Mouse (Mus musculus): ENCODE results near the gene Mrps30. TPM values are rescaled to one million over a fixed set of nuclear protein-coding genes. Genes with fewer than 3 reads are reported as not detected.
A peak's percentile ranks its signal among the peaks of the same experiment; 100 is the strongest.
"Not testable (repeated sequence)": the region's sequence is repeated elsewhere in the genome, so short reads cannot be mapped to it uniquely, and the experiment has no call there.

The Mrps30 gene
- 9.9 and 13.0 TPM in 2 replicates for polyA plus RNA-seq (2012; rRNA removed)

DNA sequence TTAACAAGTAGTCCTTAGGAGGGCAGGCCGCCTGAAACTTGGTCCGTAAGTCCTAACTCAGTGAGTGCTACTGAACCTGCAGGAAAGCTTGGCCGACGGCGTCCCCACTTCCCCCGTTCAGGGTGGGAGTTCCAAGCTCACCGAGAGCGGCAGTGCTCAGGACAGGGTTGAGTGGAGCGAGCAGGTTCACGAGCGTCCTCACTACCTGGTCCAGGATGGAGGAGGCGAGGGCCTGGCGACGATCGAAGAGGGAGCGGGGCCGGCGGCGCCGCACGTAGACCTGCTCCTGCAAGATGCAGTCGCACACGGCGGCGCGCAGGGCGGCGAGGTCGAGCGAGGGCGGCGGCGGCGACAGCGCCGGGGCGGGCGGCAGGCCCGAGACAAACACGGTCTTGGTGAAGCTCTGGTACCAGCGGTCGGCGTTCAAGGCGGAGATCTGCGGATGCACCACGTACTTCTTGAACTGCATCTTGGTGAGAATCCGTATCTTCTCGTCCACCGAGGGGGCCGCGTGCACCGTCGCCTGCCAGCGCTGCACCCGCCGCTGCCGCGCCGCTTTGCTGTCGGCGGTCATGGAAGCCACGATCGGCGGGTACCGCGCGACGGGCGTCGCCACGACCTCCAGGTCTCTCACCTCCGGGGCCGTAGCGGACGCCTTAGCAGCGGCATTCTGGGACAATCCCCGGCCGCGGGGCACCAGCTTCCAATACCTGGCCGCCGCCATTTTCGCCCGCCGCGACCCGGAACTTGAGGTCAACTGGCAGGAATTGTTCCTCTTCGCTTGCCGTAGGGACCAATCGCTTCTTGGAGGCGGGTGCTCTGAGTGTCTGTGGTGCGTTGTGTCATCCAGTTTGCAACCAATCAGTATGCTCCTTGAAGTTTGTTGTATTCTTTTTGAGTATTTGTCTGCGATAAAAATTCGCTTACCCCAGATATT is at the start of gene Mrps30, which contains the start of gene B430218F22Rik:
Mrps30 (minus strand) TSS at position 742 of the 937 bp plus-strand sequence.
B430218F22Rik (plus strand) TSS at position 120 of the 937 bp plus-strand sequence.
- WGBS = under 1% methylated on average over 93 of the region's 93 CpGs

DNA sequence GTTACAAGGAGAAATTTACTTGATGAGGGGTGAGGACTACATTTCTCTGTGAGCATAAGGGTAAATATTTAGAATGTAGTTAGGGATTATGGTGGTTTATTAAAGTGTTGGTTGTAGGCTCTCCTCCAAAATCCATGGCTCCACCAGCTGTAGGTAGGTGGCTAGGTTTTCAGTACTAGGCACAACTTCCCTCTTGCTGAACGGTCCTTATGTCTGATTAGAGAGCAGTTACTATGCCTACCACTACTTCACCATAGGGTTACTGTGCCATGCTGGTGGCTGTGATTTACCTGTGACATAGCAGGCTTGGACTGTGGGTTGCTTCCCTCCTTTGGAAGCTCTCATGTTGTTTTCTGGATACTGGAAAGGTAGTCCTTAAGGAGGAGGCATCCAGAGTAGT is 33.8 kb upstream of the Mrps30 start:
- no peak for DNase-seq (ENCODE audit: low read depth, low spot score)
- 43% methylated on average over 1 of the region's 1 CpGs for WGBS

More for the DNA sequence above, at the start of gene Mrps30, which contains the start of gene B430218F22Rik:
- peak; percentile 90 for DNase-seq (ENCODE audit: low read depth, low spot score)

DNA sequence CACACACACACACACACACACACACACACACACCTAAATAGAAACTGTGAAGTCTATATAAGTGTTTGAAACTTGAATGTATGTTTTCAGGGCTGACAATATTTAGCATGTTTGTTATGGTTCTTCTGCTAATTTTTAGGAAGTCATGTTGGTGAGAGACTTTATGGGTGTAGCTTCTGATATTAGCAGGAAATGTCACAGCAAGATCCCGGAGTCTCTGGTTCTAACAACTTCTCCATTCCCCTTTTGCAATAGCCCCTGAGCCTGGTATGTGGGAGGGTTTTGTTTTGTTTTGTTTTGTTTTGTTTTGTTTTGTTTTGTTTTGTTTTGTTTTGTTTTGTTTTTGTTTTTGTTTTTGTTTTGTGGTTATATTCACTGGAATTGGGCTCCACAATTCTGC is 33.4 kb upstream of the Mrps30 start:
- WGBS = 67% methylated on average over 1 of the region's 1 CpGs
- DNase-seq (ENCODE audit: low read depth, low spot score) = no peak

DNA sequence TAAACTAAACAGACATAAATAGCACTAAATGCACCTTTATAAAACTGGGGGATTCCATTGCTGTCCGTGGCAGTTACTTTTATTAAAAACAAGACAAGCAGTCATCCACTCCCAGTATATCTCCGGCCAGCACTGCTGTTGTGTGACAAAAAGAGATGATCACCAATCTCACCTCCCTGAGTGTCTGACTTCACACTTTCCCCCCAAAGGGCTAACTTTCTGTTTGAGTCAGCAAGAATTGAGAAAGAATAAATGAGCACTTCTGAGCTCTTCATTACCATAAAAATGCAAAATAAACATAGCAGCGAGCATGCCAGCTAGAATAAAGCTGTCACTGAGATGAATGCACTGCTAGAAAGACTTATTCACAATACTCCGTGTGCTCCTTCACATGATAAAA is 31.1 kb upstream of the Mrps30 start:
- no peak for DNase-seq (ENCODE audit: low read depth, low spot score)
- WGBS = 38% methylated on average over 4 of the region's 4 CpGs

DNA sequence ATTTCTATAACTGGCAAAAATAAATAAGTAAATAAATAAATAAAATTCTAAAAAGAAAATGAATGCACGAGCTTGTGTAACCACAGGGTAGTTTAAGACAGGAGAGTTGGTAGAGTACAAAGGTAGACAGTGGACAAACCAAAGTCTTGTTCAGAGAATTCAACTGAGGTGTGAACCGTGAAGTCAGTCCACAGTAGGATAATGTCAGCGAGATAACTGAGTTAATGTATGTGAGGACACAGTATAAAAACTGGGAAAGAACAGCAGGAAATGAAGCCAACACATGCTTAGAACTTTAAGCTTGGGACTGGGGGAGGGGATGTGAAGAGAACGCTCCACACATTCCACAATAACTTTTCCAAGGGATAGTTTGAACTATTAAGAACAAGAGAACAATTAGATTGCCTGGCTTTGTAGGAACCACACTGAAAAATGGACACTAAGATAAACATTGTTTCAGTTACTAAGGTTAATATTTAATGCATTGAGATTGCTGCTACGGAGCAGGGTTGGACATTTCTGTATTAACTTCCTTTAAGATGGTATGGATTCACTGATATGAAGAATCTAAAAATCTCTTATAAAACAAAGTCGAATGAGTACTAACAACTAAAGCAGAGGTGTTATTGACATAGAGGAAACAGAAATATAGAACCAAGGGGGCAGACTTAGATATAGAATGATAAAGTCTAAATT is 24.4 kb upstream of the Mrps30 start:
- WGBS = 37% methylated on average over 6 of the region's 6 CpGs
- no peak for DNase-seq (ENCODE audit: low read depth, low spot score)

DNA sequence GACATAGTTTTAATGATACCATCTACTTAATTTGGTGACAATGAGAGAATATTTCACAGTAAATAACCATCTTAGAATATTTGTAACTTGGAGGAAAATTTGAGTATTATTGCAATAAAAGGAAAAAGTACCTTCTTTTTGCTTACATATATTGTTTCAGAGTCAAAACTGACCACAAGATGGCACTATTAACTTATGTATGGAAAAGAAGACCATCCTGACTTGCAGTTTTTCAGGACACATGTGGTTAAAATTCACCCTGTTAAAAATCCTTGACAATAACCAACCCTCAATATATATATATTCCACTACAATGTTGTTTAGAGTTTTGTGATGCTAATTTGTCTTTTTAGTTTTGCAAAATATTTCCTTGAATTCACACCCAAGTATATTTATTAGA is 16.5 kb upstream of the Mrps30 start:
- DNase-seq (ENCODE audit: low read depth, low spot score) = no peak

DNA sequence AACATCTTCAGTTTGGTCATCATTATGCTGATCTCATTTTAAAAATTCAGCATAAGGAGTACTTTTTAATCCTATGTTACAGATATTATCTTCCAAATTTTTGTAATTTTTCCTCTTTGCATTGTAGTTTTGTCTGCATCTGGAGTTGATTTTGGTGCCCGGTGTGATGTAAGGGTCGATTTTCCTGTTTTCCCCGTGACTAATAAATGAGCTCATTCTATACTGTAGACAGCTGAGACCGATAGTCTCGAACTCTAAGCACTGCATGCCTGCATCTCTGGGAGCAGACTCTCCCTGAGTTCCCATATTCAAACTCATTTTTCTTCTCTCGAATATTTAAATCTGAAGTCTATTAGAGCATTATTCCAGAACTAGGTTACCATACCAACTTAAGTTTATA is 13.3 kb upstream of the Mrps30 start:
- no peak for DNase-seq (ENCODE audit: low read depth, low spot score)
- 71% methylated on average over 6 of the region's 6 CpGs for WGBS

DNA sequence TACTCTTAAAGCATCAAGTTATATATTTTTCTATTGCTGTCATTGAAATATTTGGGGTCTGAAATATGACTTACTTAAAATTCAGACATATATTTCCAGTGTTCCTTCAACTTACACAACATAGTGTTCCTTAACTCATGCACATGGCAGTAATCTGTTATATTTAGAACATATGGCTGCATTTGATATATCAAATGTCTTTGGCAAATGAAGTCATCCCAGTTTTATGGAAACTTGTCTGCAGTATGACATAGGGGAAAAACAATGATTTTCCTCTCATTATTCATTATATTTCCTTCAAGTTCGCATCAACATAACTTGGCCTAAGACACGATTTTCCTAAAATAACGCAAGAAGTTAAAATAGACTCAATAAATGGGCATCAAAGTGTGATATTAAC is 8.8 kb upstream of the Mrps30 start:
- DNase-seq (ENCODE audit: low read depth, low spot score) = no peak
- 83% methylated on average over 3 of the region's 3 CpGs for WGBS

DNA sequence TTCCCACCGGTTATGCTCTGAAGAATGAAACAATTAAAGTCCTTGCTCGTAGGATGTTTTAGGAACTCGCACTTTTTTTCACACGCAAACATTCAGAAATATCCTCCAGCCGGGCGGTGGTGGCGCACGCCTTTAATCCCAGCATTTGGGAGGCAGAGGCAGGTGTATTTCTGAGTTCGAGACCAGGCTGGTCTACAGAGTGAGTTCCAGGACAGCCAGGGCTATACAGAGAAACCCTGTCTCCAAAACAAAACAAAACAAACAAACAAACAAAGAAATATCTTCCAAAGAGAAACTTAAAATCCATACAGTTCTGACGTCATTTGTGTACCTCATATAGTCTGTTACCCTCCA is 373 bp upstream of the Mrps30 start:
- DNase-seq (ENCODE audit: low read depth, low spot score) = not testable (repeated sequence)
- WGBS = 6% methylated on average over 10 of the region's 10 CpGs

DNA sequence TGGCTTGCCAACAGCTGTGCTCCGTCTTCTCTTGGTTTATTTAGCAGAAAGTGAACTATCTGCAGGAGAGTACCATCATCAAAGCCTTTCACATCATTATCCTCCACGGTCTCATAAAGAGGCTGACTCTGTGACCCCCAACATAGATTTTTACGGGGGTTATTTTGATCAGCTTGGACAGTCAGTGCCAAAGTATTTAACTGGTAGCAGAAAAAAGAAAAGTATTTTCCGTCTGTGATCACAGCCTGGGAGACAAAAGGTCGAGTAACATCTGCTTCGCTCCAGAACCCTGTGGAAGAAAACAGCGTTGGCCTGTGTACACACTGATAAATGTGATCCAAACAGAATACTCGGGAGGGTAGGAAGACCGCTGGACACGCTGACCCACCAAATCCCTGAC is 6.7 kb downstream of the Mrps30 start:
- 47% methylated on average over 10 of the region's 10 CpGs for WGBS
- no peak for DNase-seq (ENCODE audit: low read depth, low spot score)

DNA sequence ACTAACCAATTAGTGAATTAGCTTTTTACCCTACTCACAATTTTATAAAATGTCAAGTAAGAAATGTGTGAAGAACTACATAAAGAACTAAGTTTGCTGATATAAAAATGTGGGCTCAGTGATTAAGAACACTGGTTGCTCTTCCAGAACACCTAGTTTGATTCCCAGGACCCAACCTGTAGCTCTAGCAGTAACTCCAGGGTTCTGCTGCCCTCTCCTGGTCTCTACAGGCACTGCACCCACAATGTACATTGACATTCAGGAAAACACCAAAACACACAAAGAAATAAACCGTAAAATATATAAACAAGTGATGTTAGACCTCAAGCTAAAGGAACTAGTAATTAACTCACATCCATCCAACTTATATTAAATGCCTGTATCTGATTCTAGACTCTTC is 7.9 kb downstream of the Mrps30 start:
- WGBS = 42% methylated on average over 1 of the region's 1 CpGs
- DNase-seq (ENCODE audit: low read depth, low spot score) = no peak

DNA sequence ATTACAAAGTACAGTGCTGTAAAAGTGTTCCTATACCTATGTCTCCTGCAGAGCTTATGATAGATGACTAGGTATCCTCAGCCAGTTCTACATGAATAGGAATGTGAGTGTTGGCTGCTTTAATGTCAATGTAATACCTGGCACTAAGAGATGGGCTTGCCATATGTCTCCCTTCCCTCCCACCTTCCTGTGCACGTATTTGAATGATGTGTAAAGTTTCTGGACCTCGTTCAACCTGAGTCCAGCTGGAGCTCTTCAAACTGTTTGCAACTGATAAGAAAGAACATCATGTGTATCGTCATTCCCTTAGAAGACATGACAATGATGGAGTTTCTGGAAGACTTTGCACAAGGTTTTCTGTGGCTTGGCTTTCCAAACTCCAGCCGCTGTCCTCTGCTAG is 14.2 kb downstream of the Mrps30 start:
- DNase-seq (ENCODE audit: low read depth, low spot score) = no peak
- 73% methylated on average over 4 of the region's 4 CpGs for WGBS

DNA sequence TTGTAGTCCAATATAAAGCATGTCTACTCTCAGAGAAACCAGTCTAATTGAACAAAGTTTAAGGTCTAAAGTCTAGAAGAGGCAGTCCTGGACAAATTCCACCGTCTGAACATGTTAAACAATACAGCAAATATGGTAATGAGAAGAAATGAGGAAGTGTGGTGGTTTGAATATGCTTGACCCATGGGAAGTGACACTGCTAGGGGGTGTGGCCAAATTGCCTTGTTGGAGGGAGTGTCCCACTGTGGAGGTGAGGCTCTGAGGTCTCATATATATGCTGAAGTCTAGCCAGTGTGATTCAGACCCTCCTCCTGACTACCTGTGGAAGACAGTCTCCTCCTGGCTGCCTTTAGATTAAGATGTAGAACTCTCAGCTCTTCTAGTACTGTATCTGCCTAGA is 21.3 kb downstream of the Mrps30 start:
- 29% methylated on average over 1 of the region's 1 CpGs for WGBS

DNA sequence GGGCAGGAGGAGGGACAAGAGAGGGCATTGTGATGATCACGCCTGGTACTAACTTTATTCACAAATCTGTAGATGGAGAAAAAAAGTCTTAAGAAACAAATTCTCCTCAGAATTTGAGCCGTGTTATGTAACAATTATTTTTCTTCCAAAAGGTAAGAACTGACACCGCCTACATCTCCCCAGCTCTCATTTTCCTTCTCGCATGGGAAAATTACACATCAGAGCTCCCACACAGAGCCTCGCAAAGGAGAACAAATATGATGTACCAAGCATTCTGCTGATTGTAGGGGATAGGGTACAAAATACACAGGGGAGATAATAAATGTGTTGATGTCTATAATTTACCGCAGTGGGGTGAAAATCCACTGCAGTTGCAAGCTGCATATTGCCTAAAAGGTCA is 23.7 kb downstream of the Mrps30 start:
- 83% methylated on average over 6 of the region's 6 CpGs for WGBS
- DNase-seq (ENCODE audit: low read depth, low spot score) = no peak

More for the DNA sequence above, 21.3 kb downstream of the Mrps30 start:
- no peak for DNase-seq (ENCODE audit: low read depth, low spot score)

DNA sequence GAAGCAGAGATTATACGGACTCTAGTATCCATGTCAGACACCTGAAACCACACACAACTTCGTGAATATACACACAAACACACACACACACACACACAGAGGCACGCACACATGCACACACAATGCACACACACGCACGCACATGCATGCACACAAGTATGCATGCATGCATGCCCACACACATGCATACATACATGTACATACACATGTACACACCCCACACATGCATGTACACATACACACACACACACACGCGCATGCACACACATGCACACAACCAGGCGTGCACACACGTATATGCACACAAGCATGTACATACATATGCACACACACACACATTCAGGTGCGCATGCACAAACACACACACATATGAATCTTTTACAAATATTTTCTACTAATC is 36.2 kb downstream of the Mrps30 start:
- WGBS = 88% methylated on average over 10 of the region's 10 CpGs

DNA sequence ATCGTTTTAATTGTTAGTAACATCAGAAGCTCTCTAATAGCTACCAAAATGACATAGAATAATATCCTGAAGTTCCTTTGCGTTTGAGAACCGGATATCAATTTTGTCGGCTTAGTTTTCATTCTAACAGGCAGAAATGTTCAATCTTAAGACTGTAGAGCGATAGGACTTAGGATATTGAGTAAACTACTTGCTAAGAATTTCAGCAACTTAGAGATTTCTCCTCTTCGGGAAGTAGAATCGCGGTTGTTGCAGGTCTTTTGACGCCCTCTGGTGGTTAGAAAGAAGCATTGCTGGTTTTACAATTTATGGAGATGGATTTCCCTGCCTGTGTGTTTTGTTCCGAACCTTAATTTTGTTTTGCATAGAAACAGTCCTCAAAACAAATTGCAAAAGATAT is 36.8 kb downstream of the Mrps30 start:
- DNase-seq (ENCODE audit: low read depth, low spot score) = no peak
- 23% methylated on average over 10 of the region's 10 CpGs for WGBS

More for the DNA sequence above, 36.2 kb downstream of the Mrps30 start:
- no peak for DNase-seq (ENCODE audit: low read depth, low spot score)

Other genes starting within 250 kb of the Mrps30 start
- gene B430218F22Rik, start 622 bp downstream of the Mrps30 start, polyA plus RNA-seq (2012; rRNA removed) = 0.11 TPM in 1 of 2 replicates, not detected in the other

Measured in large intestine, adult 2 months (tissue).